Mouse (Mus musculus) adrenal gland, adult 8-10 months (tissue): ENCODE data around the gene Thap11. TPM values are rescaled to one million over a fixed set of nuclear protein-coding genes. Genes with fewer than 3 reads are reported as not detected.
"Not testable (repeated sequence)": the region's sequence is repeated elsewhere in the genome, so short reads cannot be mapped to it uniquely, and the experiment has no call there.

ENCODE experiments used
- DNase-seq: peaks from one replicate; pipeline ENCODE4 v3.0.0; 2022
- total RNA-seq, 4 experiments: library from RNA; stranded (reverse); gene quantifications; 2 replicates each; pipeline ENCODE4 v1.2.4; 2022

The Thap11 gene
- total RNA-seq, result 10 to 100 TPM; 38.2 to 45.1 (median 43.6) TPM

DNA sequence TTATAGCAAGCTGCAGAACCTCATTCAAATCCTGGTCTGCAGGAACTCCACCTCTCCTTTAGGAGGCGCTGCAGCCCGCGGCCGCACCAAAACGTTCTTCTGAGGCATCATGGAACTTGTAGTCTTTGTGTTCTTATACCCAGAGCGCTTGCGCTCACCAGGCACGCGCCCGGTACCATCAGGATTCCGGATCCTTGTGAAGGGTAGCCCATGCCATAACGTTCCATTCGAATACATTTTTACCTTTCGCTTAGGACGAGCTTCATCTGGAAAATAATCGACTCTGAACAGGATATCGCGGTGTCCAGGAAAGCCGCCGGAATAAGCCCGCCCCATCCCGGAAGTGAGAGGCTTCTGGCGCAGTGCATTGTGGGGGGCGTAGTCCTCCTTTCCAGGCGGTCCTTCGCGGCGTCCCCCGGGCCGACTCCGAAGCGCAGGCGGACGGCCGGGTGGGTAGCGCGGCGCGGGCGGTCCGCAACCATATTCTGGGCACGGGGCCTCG lies at the start of gene Thap11:
Gene Thap11 (plus strand): TSS at position 418 of the 502 bp plus-strand sequence.
- peak; percentile 86 for DNase-seq

DNA sequence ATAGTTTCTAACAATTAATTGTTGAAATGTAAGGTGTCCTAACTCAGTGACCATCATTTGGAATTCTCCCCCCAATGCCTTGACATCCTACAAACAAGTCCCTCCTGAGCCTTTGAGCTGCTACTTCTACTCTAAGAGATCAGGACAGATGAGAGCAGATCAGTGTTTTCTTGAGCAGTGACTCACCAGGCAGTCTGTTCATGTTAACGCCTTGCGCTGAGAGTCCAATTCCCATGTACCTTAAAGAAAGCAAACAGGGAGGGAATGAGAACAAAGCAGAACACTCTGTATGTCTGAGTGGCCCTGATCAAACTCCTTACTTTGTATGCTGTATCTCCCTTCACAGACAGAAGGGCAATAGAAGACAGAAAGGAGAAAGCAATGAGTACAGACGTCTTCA lies 49.6 kb upstream of the Thap11 start:
- DNase-seq, result no peak

DNA sequence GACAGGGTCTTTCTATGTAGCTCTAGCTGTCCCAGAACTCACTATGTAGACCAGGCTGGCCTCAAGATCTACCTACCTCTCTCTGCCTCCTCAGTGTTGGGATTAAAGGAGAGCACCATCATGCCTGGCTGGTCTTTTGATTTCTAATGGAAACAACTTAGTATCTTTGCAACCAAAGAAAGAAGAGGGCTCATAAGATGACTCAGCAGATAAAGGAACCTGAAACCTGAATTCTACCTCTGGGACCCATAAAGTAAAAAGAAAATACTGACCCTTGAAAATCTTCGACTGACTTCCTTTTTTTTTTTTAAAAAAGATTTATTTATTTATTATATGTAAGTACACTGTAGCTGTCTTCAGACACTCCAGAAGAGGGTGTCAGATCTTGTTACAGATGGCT lies 49.0 kb upstream of the Thap11 start:
- no peak for DNase-seq

DNA sequence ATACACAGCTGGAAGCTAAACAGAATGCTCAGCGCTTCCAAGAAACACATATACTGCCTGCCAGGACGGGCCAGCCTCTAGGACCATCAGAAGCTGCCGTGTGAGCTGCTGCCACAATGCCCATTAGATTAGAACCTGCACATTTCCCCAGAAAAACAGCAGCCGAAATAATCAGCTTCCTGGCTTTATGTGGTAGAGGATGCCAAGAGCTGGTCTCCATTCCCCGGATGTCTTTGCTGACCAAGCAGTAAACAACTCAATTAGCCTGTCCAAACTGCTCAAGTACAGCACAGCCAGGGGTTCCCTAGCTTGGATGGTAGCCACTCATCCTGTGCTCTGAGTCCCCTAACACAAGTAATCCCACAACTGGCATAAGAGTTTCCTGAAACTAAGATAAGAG lies 47.2 kb upstream of the Thap11 start:
- DNase-seq, result no peak

DNA sequence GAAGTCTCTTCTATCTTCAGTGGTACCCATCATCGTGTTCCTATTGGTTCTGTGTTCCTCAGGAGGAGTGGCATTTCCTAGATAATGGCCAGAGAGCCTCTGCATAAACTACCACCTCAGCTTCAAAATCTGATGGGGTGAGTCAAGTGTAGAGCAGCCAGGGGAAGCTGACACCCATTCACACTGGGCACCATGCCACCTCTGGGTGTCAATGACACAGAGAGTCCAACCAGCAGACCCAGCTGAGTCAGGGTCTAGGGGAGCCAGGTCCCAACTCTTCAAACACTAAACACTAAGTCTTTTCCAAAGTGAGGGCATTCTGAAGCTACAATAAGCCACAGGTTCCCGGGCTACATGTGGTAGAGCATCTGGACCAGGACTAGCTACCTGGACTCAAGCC lies 46.5 kb upstream of the Thap11 start:
- no peak for DNase-seq

DNA sequence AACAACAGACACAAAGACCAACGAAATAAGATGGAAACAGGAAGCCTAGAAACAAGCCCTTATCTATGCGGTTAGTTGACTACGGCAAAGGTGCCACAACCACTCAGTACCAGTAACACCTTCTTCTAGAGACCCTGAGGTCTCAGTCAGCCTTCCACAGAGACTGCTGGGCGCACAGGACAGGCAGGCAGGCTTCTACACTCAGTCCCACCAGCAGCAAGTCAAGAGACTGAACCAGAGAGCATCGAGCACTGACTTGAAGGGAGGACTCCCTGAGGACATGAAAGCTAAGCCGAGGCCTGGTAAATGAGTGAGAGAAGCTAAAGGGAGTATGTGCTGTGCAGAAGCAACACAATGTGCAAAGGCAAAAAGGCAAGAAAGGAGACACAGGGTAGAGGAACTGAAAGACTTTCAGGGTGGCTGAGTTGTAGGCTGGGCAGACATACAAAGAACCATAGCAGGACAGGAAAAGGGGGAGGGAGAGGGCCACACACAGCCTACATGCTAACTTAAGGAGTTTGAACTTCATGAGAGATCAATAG lies 44.6 kb upstream of the Thap11 start:
- DNase-seq, result no peak

DNA sequence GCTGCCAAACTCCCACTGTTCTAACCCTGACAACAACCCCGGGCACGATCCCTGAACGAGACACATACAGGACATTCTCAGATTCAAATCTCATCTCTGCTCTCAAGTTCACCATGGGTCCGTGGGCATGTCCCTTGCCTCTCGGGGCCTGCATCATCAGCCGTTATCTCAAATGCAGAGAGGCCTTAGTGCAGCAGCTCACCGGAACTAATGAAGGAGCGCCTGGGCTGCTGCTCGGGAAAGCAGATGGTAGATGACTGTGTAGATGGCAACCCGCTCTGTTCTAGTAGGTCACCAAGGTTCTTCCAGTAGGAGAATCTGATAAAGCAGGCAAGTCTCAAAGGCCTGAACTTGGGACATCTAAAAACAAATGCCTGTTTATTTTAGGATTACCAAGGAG lies 43.9 kb upstream of the Thap11 start:
- no peak for DNase-seq

DNA sequence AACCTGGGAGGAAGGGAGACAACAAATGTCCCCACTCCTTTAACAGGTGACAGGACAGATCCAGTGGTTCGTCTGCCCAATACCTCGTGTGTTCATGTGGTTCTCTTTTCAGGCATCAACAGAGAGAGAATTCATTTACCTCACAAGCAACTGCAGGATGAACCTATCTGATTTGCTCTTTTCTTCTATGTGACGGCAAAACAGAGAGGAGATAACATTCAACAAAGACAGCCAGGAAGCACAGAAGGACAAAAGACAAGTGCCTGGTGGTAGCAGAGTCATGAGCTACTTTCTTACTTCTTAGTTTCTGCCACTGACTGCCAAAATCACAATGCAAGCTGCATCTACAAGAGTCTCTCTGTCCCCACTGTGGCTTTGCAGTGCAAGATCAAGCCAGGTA lies 43.4 kb upstream of the Thap11 start:
- DNase-seq, result no peak

DNA sequence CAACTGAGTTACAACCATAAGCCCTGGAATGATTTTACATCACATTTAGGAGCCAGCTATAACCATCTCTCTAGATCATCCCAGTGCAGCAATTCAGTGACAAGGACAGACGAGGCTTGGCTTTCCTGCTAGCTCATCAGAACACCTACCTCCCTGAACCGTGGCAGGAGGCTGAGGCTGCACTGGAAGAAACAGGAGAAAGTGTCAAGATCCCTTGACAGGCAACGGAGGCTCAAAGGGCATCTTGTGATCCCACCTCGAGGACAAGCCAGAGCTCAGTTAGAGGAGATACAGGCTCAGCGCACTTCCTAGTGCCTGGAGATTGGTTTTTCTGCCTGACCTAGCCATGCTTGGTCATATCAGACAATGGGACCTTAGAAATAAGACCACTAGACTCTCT lies 42.4 kb upstream of the Thap11 start:
- DNase-seq, result no peak

DNA sequence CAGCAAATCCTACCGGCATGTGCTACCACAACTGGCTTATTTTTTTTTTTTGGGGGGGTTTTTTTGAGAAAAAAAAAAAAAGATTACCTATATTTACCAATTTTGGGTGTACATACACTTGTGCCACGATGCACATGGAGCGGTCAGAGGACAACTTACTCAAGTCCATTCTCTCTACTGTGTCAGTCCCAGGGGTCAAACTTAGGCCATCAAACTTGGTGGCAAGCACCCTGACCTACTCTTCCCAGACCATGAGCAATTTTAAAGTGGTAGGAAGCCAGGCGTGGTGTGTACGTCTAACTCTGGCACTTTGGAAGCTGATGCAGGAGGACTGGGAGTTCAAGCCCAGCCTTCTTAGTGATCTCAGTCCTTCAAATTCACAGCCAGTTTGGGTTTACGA lies 41.7 kb upstream of the Thap11 start:
- no peak for DNase-seq

DNA sequence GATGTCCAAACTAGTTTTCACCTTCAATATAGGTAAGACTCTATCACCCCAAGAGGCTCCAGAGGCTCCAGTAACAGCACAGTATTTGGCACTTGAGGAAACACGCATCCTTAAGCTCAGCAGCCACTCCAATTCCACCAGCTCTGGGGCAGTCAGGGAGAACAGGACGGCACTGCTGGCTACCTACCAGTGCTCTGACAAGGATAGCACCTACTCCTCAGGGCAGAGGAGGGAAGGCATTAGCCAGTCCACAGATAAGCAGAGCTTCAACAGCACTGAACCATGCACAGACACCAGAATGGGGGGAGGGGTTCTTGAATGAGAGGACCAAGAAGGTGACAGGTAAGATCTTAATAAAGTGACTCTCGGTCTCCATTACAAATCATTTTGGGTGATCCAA lies 35.3 kb upstream of the Thap11 start:
- no peak for DNase-seq

DNA sequence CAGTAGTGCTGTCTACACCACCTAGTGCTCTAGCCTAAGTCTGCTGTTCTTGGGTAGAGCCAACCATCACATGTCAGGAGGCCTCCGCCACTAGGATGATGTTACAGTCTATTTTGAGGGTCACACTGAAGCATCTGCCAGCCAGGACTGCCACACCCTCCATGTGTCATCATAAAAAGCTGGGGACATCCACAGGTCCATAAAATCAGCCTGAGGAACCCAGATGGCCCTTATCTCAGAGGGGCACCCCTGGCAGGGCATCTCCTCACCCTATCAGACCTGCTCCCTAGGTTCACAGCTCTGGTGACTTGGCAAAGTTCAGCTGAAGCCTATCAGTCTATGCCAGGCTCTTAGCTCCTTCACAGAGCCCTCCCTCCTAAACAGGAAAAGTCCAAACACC lies 34.0 kb upstream of the Thap11 start:
- DNase-seq, result no peak

DNA sequence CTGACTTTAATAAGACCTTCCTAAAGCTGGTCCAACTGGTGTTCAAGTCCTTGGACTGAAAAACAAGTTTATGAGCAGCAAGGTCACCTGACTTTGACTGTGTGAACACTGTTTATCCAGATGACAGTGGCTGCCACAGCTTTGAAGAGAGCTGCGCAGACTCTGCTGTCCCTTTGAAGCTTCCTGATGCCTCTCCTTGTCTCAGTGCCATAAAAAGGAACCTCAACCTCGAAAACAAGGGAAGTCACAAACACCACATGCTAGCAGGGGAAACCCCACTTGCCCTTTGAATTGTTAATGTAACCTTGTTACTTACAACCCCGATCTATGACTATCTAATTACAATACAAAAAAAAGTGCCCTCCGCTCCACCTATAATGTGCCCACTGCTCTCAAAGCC lies 29.4 kb upstream of the Thap11 start:
- DNase-seq, result no peak

DNA sequence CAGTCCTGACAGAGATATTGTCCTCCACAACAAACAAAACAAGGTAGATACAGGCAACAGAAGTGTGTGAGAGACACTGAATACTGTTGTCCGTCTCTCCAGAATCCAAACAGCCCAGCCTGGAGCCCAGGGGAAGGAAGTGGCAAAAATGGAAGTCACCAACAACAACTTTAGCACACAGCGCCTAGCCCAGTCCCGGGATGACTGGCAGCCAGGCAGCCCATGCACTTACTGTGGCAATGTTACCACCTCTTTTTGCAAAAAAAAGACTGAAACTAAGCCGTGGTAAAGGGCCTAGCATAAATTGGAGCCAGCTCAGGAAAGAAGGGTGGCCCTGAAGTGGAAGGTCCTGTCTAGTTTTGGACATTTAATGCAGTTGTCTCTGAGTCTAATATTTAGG lies 28.6 kb upstream of the Thap11 start:
- no peak for DNase-seq

DNA sequence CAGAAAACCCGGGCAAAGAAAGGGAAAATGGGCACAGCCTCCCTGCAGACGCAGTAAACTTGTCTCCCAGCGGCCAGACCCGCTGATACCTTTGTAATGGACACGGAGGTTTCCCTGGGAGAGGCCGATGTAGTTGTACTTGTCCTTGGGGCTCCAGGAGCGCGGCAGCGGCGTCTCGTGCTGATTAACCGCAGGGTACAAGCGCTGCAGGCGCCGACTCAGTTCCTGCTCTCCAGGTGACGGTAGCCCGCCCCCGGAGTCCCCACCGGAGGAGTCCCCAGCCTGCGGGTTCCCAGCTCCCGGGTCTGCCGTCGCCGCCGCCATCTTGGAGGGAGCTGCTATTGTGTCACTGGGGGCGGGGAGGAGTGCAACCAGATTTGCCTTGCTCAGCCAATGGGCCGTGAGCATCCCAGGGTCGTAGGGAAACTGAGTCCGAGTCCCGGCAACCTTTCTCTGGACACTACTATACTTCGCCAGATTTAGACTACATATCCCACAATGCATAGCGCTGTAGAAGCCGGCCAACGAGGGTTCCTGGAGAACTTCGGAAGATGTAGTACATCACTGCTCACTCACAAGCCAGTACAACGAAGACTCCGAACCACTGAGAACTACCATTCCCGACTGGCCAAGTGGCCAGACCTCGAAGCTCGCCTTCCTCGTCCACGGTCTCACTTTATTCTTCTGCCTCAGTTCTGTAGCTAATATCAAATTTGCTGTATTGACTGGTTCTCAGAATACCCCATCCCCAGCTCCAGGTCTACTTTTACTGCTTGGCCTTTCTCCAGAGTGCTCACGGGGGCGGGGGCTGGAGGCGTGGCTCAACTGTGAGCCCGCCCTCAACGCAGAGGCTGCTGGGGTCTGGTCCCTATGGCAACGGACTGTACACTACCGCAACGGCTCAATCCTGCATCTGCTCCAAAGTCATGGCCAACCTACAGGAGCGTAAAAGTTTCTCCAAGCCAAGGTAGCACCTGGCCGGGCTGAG lies 27.8 kb upstream of the Thap11 start, which contains the start of the genes Ranbp10 and Tsnaxip1:
Gene Ranbp10 (minus strand): TSS at position 490 of the 988 bp plus-strand sequence.
Gene Tsnaxip1 (plus strand): TSS at position 871 of the 988 bp plus-strand sequence.
- DNase-seq, result peak; percentile 98

DNA sequence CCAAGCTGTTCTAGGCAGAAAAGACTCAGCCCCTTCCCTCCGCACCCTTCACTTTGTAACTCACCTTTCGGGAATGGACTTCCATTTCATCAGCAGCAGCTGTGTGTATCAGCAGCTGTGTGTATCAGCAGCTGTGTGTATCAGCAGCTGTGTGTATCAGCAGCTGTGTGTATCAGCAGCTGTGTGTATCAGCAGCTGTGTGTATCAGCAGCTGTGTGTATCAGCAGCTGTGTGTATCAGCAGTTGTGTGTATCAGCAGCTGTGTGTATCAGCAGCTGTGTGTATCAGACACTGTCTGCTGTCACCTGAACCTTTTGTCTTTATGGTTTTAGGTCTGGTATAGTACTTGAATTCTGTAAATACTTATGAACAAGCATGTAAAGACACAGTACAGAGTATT lies 21.2 kb upstream of the Thap11 start:
- not testable (repeated sequence) for DNase-seq

DNA sequence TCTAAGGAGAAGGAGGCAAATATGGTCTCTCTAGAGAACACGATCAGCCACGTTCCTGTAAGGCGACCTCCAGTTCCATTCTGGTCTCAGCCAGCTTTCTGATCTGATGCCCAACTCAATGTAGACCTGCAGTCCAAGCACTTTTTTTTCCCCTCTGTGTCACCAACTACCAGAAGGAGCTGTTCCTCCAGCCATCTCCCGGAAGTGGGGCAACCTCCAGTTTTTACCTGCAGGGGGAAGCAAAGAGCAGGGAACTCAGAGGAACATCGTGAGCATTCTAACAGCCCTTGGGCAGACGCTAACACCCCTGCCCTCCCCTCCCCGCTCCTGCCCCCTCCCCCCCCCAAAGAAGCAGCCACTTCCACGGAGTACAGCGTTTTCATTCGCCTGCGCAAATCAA lies 19.6 kb upstream of the Thap11 start:
- DNase-seq, result peak; percentile 60

DNA sequence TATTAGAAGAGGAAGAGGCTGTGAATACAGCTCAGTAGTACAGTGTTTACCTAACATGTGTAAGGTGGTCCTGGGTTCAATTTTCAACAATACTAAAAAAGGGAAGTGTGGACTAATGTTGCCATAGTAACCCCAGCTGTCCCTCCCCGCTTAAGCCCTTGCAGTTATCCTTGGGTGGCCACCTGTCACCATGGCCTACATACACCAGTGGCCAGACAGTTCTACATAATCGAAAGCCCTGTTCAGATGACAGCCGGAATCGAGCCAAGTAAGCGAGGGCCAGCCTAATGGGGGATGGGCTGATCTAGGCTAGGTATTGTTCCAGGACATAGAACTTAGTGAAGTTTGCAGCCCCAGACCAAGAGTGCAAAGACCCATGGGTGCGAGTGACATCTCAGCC lies 17.9 kb upstream of the Thap11 start:
- no peak for DNase-seq

DNA sequence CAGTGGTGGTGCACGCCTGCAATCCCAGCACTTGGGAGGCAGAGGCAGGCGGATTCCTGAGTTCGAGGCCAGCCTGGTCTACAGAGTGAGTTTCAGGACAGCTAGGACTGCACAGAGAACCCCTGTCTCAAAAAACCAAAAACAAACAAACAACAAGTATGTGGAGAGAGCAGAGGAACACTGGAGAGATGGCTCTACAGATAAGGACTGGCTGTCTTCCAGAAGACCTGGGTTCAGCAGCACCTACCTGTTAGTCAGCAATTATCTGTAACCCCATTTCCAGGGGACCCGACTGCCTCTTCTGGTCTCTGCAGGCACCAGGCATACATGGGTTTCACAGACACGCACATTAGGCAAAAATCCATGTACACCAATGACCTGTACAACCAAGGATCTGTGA lies 15.7 kb upstream of the Thap11 start:
- DNase-seq, result no peak

DNA sequence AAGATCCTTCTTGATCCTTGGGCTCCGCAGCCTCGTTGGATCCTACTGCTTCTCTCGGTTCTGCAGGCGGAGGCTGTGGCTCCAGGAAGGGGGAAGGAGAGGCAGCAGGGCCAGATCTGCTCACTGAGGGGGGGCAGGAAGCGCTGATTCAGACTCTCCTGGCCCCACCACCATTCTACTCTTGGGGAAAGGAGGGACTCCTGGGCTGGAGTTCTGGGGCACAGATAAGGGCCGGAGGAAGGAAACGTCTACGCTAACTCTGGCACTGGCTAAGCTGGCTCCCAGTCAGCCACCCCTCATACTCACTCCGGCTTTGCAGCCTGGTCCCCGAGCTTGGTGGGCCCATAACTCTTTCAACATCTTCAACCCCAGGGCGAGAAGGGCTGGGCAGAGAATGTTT lies 8.3 kb upstream of the Thap11 start:
- no peak for DNase-seq

DNA sequence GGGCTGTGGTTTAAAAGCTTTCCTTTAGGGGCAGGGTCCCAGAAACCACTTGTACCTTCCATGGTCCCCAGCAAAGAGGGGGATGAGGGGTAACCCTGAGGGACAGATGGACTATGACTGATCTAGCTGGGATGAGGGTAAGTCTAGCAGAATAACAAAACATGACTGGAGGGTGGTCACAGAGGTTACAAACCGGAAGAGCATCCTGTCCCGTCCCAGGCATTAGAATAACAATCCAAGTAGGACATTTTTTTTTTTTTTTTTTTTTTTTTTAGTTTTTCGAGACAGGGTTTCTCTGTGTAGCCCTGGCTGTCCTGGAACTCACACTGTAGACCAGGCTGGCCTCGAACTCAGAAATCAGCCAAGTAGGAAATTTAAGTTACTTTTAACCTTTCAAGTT lies 4.9 kb upstream of the Thap11 start:
- DNase-seq, result no peak

DNA sequence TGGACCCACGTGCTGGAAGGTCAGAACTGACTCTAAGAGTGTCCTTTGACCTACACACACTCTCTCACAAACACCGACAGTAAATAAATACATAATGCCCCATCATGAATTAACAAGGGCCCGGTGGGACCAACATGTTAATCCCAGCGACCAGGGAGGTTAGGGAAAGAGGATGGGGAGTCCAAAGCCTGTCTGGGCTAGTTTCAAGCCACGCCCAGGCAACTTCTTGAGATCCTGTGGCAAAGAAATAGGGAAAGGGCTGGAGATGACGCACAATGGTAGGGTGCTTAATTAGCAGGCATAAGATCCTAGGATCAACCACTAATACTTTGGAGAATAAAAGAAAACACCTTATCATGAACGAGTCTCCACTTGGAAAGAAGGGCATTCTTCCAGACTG lies 4.3 kb upstream of the Thap11 start:
- DNase-seq, result no peak

DNA sequence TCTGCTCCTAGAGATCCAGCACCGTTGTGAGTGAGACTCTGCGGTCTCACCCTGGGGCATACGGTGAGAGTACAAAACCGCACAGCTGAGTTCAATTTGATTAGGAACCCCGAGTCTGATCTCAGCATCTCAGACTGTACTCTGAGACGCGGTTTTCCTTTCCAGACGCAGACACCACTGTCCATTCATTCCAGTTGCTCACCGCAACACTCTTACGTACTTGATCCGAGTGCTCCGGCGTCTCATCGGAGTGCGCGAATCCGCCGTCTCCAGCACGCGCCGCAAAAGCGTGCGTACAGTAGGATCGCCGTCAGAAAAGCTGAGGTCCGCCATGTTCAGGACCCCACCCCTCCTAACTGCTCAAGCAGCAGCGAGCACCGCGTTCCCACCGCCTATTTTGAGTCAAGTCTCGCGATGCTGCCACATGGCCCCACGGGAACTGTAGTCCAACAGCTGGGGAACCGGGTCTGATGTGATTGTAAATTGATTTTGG lies 3.2 kb upstream of the Thap11 start:
- peak; percentile 87 for DNase-seq
